Mouse (Mus musculus) myocyte (in vitro differentiated cells): ENCODE results near the gene Gosr1. TPM values are rescaled to one million over a fixed set of nuclear protein-coding genes. Genes with fewer than 3 reads are reported as not detected.

Experiments
- H3K27me3 ChIP-seq: one replicate; pipeline ENCODE4 v1.6.1; 2011; ENCODE audit not compliant: control insufficient read depth, insufficient read depth, insufficient read length
- H3K36me3 ChIP-seq: one replicate; pipeline ENCODE4 v1.6.1; 2011; ENCODE audit not compliant: control insufficient read depth, insufficient read depth
- H3K4me2 ChIP-seq: one replicate; pipeline ENCODE4 v1.6.1; 2011; ENCODE audit warnings: low read depth, control low read depth
- H3K4me3 ChIP-seq: one replicate; pipeline ENCODE4 v1.5.1; 2011; ENCODE audit warnings: mild to moderate bottlenecking, control low read depth, moderate library complexity
- H3K79me2 ChIP-seq: one replicate; pipeline ENCODE4 v1.6.1; 2011; ENCODE audit not compliant: control insufficient read depth, insufficient read depth
- H3ac ChIP-seq: one replicate; pipeline ENCODE4 v1.6.1; 2011; ENCODE audit not compliant: control insufficient read depth, insufficient read length
- CEBPB ChIP-seq: IDR thresholded peaks from 2 replicates; pipeline ENCODE4 v1.6.1; 2011; ENCODE audit warnings: mild to moderate bottlenecking, moderate library complexity; ENCODE audit not compliant: poor library complexity, insufficient read depth, severe bottlenecking
- E2F4 ChIP-seq: IDR thresholded peaks from one replicate; pipeline ENCODE4 v1.6.1; 2011; ENCODE audit warnings: mild to moderate bottlenecking, control low read depth, moderate library complexity; ENCODE audit not compliant: insufficient read depth
- MAX ChIP-seq: IDR thresholded peaks from one replicate; pipeline ENCODE4 v1.6.1; 2011; ENCODE audit warnings: low read depth, mild to moderate bottlenecking, control low read depth
- MYOD1 ChIP-seq, 3 experiments: IDR thresholded peaks; one replicate each; pipeline ENCODE4 v1.6.1; 2011; ENCODE audit warnings: control low read depth in 2 of 3, low read depth in 2 of 3, mild to moderate bottlenecking in 2 of 3, moderate library complexity in 1 of 3; ENCODE audit not compliant: insufficient read length in 2 of 3, control insufficient read depth in 1 of 3
- MYOG ChIP-seq, 3 experiments: IDR thresholded peaks; one replicate each; pipeline ENCODE4 v1.6.1; 2011; ENCODE audit warnings: control low read depth in 2 of 3, low read depth in 2 of 3, mild to moderate bottlenecking in 2 of 3; ENCODE audit not compliant: insufficient read length in 2 of 3, control insufficient read depth in 1 of 3, insufficient read depth in 1 of 3
- POLR2A ChIP-seq: IDR thresholded peaks from one replicate; pipeline ENCODE4 v1.6.1; 2011; ENCODE audit warnings: low read depth, mild to moderate bottlenecking, control low read depth, moderate library complexity; ENCODE audit not compliant: insufficient read length
- POLR2AphosphoS2 ChIP-seq: IDR thresholded peaks from one replicate; pipeline ENCODE4 v1.6.1; 2011; ENCODE audit warnings: low read depth, control low read depth; ENCODE audit not compliant: insufficient read length
- REST ChIP-seq: IDR thresholded peaks from one replicate; pipeline ENCODE4 v1.6.1; 2011; ENCODE audit warnings: mild to moderate bottlenecking, control low read depth, moderate library complexity; ENCODE audit not compliant: insufficient read depth, insufficient read length
- SRF ChIP-seq: IDR thresholded peaks from one replicate; pipeline ENCODE4 v1.6.1; 2011; ENCODE audit warnings: low read depth; ENCODE audit not compliant: control insufficient read depth, insufficient read length
- TCF12 ChIP-seq: IDR thresholded peaks from one replicate; pipeline ENCODE4 v1.6.1; 2011; ENCODE audit warnings: mild to moderate bottlenecking, control low read depth; ENCODE audit not compliant: poor library complexity, insufficient read depth, severe bottlenecking
- TCF3 ChIP-seq: IDR thresholded peaks from one replicate; pipeline ENCODE4 v1.6.1; 2011; ENCODE audit warnings: low read depth, control low read depth; ENCODE audit not compliant: insufficient read length
- USF1 ChIP-seq: IDR thresholded peaks from one replicate; pipeline ENCODE4 v1.6.1; 2011; ENCODE audit warnings: low read depth, mild to moderate bottlenecking, control low read depth, moderate library complexity
- polyA plus RNA-seq: library from polyadenylated mRNA; unstranded; fragments of >200 nt; fragmentation: generic; extraction: Trizol; gene quantifications from one replicate; pipeline ENCODE4 v1.2.1, GENCODE M21; 2012; ENCODE audit warnings: missing spikeins

Gene Gosr1
- polyA plus RNA-seq, 1 experiment: 16.5 TPM

GRCm38 (mm10) chr11:76742511-76742910, 20.9 kb downstream of the Gosr1 start:
- H3K79me2 ChIP-seq: peaks cover 13% of the 10 kb centered on the region
- H3K27me3 ChIP-seq: no peaks in the 10 kb centered on the region
- peaks cover 44% of the 10 kb centered on the region for H3K36me3 ChIP-seq
- H3K4me3 ChIP-seq: no peak overlapping the region
- no peak overlapping the region for H3K4me2 ChIP-seq
- H3ac ChIP-seq: no peak overlapping the region
- TF ChIP-seq MYOG (IDR thresholded peaks at IDR 0.05; ENCODE audit: control insufficient read depth in 1 of 3, insufficient read depth in 1 of 3, insufficient read length in 2 of 3, low read depth in 2 of 3): no peak
- no peak for TF ChIP-seq E2F4

- no peaks in the 10 kb centered on the region for H3K27me3 ChIP-seq
- peaks cover 44% of the 10 kb centered on the region for H3K36me3 ChIP-seq
- H3K79me2 ChIP-seq: peaks cover 8% of the 10 kb centered on the region
Measured at GRCm38 (mm10) chr11:76739125-76739524, 24.3 kb downstream of the Gosr1 start.

GRCm38 (mm10) chr11:76735753-76736324, 27.5 kb downstream of the Gosr1 start:
- no peak overlapping the region for H3K4me3 ChIP-seq
- no peak overlapping the region for H3ac ChIP-seq
- no peak overlapping the region for H3K4me2 ChIP-seq
- TF ChIP-seq USF1: no peak
- no peak for TF ChIP-seq TCF12
- H3K27me3 ChIP-seq: no peaks in the 10 kb centered on the region
- peaks cover 47% of the 10 kb centered on the region for H3K36me3 ChIP-seq
- no peaks in the 10 kb centered on the region for H3K79me2 ChIP-seq

More at GRCm38 (mm10) chr11:76739125-76739524, 24.3 kb downstream of the Gosr1 start:
- H3K4me2 ChIP-seq: no peak overlapping the region
- TF ChIP-seq MYOD1 (IDR thresholded peaks at IDR 0.05; ENCODE audit: control insufficient read depth in 1 of 3, insufficient read length in 2 of 3, low read depth in 2 of 3) (no peak), TCF3 (no peak), CEBPB (no peak), MYOG (IDR thresholded peaks at IDR 0.05; ENCODE audit: control insufficient read depth in 1 of 3, insufficient read depth in 1 of 3, insufficient read length in 2 of 3, low read depth in 2 of 3) (no peak), REST (no peak), SRF (no peak), POLR2AphosphoS2 (no peak), E2F4 (no peak), USF1 (no peak)
- no peak overlapping the region for H3K4me3 ChIP-seq
- H3ac ChIP-seq: no peak overlapping the region

- Histone ChIP-seq H3K4me2 (peak overlapping the region; percentile 20), H3ac (no peak overlapping the region), H3K27me3 (no peaks in the 10 kb centered on the region), H3K4me3 (no peak overlapping the region), H3K36me3 (peaks cover 53% of the 10 kb centered on the region), H3K79me2 (no peaks in the 10 kb centered on the region)
- TF ChIP-seq REST (no peak), SRF (no peak), E2F4 (no peak), USF1 (no peak), POLR2AphosphoS2 (no peak), MYOG (IDR thresholded peaks at IDR 0.05; ENCODE audit: control insufficient read depth in 1 of 3, insufficient read depth in 1 of 3, insufficient read length in 2 of 3, low read depth in 2 of 3) (no peak), CEBPB (no peak), TCF12 (no peak)
Measured at GRCm38 (mm10) chr11:76734560-76734959, 28.8 kb downstream of the Gosr1 start.

GRCm38 (mm10) chr11:76730650-76731049, 32.7 kb downstream of the Gosr1 start:
- TF ChIP-seq TCF12: no peak
- no peak for TF ChIP-seq CEBPB
- no peak for TF ChIP-seq USF1
- TF ChIP-seq POLR2A: no peak
- TF ChIP-seq TCF3: no peak
- no peak for TF ChIP-seq REST
- no peak for TF ChIP-seq E2F4
- TF ChIP-seq MYOG (IDR thresholded peaks at IDR 0.05; ENCODE audit: control insufficient read depth in 1 of 3, insufficient read depth in 1 of 3, insufficient read length in 2 of 3, low read depth in 2 of 3): no peak
- TF ChIP-seq MAX: no peak
- no peak for TF ChIP-seq MYOD1 (IDR thresholded peaks at IDR 0.05; ENCODE audit: control insufficient read depth in 1 of 3, insufficient read length in 2 of 3, low read depth in 2 of 3)
- TF ChIP-seq SRF: no peak
- no peak for TF ChIP-seq POLR2AphosphoS2
- H3K4me3 ChIP-seq: no peak overlapping the region
- H3K79me2 ChIP-seq: no peaks in the 10 kb centered on the region
- H3K4me2 ChIP-seq: no peak overlapping the region
- no peaks in the 10 kb centered on the region for H3K27me3 ChIP-seq
- no peak overlapping the region for H3ac ChIP-seq
- H3K36me3 ChIP-seq: peaks cover 57% of the 10 kb centered on the region

- Histone ChIP-seq H3ac (no peak overlapping the region), H3K27me3 (no peaks in the 10 kb centered on the region), H3K4me3 (no peak overlapping the region), H3K36me3 (peaks cover 38% of the 10 kb centered on the region), H3K4me2 (no peak overlapping the region), H3K79me2 (no peaks in the 10 kb centered on the region)
- TF ChIP-seq TCF12 (no peak), SRF (no peak), MYOG (IDR thresholded peaks at IDR 0.05; ENCODE audit: control insufficient read depth in 1 of 3, insufficient read depth in 1 of 3, insufficient read length in 2 of 3, low read depth in 2 of 3) (no peak), E2F4 (no peak), TCF3 (no peak), POLR2AphosphoS2 (no peak), MAX (no peak), REST (no peak), MYOD1 (IDR thresholded peaks at IDR 0.05; ENCODE audit: control insufficient read depth in 1 of 3, insufficient read length in 2 of 3, low read depth in 2 of 3) (no peak), POLR2A (no peak), CEBPB (no peak), USF1 (no peak)
Measured at GRCm38 (mm10) chr11:76728093-76728492, 35.3 kb downstream of the Gosr1 start.
